Mouse (Mus musculus) CD4-positive, CD25-positive, alpha-beta regulatory T cell, adult 4 months (primary cell): ENCODE results near the gene Cnot2. TPM values are rescaled to one million over a fixed set of nuclear protein-coding genes. Genes with fewer than 3 reads are reported as not detected.

Experiments
- ATAC-seq: one replicate; pipeline ENCODE4 v1.8.0; 2017
- polyA plus RNA-seq, 2 experiments: library from polyadenylated mRNA; unstranded; fragments of 100-300 nt; shearing (Covaris generic); gene quantifications; one replicate each; pipeline ENCODE4 v1.2.1; 2017

Cnot2 gene
- polyA plus RNA-seq, 2 experiments from 2014 or later = 98.0 to 104 TPM

DNA sequence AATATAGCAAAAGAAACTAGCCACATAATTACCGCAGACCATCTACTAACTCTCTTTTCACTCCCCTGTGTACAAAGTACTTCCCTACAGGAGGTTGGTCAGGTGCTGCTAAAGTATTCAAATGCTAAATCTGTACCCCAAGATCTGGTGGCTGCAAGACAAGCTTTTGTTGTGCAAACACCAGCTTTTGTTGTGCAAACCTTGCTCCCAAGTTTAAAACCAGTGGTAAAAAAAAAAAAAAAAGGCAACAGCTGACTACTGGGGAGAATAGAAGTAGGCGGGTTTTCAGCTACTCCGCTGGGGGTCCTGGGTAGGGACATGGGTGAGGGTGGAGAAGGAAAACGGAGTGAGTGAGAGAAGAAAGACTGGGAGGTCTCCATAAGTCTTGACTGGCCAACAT lies 19.1 kb downstream of the Cnot2 start:
- ATAC-seq = no peak

DNA sequence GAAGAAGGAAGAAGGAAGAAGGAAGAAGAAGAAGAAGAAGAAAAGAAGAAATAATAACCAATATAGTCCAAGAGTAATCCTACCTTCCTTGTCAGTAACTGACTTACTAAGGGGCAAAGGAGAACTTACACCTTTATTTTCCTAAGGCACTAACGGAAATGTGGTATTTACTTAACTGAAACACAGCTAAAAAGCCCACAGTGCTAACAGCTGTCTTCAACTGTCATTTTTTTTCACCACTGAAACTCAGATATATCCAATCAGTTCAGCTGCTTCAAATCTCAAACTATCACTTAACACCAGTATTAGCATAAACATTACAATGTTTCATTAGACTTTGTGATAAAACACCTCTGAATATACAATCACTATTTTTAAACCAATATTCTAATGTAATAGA lies 22.1 kb downstream of the Cnot2 start:
- ATAC-seq = peak; percentile 37

DNA sequence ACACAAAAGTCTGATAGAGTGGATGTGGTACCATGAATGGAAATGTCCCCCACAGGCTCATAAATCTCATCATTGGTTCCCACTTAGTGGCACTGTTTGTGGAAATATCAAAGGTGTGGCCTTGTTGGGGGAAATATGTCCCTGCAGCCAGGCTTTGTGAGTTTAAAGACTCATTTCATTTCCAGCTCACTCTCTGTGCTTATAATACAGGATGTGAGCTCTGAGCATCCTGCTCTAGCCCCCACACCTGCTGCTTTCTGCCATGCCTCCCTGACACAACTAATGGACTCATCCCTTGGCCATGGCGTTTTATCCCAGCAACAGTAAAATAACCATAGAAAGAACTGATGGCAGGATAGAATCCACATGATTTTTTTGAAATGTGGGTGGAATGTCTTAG lies 24.1 kb downstream of the Cnot2 start:
- peak; percentile 72 for ATAC-seq

DNA sequence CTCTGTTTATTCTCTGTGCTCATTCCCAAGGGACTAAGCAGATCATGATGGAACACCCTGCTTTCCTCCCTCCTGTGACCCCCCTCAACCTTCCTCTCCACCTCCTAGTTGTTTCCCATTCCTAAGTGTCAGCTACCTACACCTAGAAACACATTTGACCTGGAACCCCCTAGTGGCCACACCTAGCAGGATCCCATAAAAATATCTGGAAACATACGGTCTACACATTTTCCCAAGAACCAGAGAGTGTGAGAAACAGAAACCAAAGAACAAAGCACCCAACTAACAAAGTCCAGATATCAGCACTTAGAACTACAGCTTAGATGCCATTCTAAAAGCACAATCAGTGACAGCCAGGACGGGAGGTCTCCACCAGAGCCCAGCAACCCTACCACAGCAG lies 26.9 kb downstream of the Cnot2 start:
- peak; percentile 8 for ATAC-seq

DNA sequence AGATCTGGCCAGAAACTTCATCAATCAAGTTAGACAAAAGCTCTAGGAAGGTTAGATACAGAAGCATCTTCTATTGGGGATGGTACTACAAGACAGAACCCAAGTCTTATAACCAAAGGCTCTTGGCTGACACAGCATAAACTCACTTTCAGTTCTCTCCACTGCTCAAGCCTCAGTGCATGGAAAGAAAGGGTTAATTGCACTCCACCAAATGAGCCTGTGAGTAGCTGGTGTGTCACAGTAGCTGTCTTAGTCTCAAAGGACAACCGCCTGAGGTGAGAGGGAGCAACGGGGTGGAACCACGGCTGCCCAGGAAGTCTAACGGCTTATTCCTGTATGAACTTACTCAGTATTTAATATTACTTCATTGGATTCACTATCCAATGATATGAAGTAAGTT lies 33.4 kb downstream of the Cnot2 start:
- peak; percentile 43 for ATAC-seq

DNA sequence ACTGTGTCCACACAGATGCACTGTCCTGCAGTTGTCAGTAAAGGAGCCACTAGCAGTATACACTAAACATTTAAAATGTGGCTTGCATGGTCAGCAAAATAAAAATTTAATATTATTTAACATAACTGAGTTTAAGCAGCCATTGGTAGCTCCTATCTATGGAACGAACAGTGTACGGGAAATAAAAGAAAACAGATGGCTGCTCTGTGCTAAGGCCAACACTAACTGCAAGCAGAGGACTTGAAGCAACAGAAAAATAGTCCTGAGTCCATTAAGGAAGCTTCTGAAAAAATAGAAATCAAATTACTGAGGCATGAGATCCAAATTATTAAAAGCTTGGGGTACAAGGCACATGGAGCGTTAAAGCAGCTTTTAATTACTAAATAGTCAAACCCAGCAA lies 35.1 kb downstream of the Cnot2 start:
- no peak for ATAC-seq

DNA sequence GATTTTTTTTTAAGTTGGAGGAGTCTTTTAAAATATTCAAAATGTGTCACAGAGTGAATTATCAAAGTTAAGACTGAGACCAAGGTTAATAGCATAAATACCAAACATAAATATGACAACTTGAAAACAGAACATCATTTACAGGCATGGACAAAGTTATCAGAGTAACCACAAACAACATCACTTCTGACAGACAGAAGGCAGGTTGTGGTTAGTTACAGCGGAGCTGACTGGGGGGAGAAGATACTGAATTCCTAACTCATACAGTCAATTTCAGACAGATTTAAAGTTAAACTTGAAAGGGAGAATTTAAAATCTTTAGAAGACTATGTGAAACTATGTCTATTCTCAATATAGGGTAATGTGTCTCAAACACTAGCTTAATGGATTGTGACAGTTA lies 38.2 kb downstream of the Cnot2 start:
- no peak for ATAC-seq

DNA sequence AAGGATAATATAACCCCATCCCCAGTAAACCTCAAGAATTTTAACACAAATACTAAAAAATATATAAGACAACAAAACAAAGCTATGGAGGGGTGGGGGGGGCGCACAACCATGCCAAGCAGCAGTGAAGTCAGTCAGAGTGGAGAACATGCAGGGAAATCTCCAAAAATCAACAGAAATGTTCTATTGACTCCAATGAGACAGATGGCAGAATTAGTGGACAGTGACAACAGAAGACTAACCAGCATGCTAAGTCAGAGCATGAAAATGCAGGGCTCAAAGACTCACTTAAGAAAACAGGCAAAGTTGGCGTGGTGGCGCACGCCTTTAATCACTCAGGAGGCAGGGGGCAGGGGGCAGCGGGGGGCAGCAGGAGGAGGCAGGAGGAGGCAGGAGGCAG lies 40.6 kb downstream of the Cnot2 start:
- no peak for ATAC-seq

DNA sequence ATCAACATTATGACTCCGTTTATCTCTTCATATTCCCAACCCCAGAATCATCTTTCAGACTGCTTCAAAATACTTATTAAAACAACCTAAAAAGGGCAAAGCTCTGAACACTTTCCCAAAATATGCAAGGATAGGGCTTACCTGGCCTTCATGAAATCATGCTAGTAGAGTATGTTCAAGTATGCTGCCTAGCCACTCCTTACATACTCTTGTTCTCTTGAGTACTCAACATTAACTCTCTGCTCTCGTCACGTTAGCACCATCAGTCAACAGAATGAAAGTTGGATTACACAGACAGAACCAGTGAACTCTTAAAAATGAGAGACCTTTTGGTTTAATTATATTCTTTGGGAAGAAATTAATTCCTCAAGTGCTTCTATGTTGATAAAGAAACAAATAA lies 43.8 kb downstream of the Cnot2 start:
- ATAC-seq = no peak

DNA sequence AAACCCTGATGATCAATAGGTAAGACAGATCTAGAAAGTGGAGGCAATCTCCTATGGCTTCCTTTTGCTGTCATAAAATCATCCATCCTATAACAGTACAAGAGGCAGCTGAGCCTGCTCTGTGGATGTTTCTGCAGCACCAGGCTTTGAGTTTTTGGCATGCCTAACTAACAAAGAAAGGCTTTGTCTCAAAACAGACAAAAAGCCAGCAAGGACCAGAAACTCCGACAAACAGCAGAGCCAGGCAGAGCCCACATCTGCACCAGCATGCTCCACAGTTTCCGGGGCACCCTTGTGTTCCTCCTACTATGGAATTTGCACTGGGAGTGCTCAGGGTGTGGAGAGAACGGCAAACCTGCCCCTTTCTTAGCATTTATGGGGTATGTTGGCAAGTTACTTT lies 47.0 kb downstream of the Cnot2 start:
- no peak for ATAC-seq

DNA sequence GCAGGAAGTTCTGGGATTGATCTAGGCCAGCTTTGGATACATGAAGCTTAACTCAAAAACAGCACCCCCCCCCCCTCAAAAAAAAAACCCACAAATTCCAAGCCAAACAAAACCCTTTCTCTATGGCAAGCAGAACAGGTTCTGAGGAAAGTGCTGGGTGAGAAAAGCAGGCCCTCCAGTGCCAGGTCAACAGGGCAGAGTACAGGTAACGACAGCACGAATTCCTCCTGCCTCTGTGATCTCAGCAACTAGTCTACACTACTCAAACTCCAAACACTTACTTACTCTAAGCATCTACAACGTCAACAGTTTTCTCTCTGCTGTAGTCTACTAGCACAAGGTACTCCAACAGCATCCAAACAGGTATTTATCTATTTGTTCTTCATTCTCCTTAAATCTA lies 48.8 kb downstream of the Cnot2 start:
- no peak for ATAC-seq

DNA sequence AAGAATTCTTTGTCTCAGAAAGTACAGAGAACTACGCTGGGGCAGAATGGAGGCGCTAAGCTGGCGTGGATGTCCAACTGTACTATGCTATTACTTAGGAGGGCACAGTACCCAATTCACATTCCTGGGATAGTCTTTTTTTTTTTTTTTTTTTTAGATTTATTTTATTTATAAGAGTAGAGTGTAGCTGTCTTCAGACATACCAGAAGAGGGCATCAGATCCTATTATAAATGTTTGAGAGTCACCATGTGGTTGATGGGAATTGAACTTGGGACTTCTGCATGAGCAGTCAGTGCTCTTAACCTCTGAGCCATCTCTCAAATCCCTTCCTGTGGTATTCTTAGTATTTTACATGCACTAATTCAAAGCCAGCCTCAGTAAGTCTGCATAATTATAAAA lies 50.2 kb downstream of the Cnot2 start:
- no peak for ATAC-seq

DNA sequence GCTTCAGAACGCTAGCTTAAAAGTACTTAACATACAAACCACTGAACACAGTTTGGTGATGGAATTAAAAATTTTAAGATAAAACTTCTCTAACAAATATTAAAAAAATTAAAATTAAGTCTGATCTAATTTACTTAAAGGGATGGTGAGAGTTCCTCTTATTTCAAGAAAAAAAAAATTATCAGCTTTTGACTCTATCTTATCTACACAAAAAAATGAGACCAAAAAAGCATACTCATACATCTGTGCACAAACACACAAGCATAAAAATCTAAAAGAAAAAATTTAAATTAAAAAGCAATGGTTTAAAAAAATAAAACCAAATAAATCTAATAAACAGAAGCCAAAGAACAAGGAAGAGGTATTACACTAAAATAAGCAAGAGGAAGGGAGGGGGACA lies 61.7 kb downstream of the Cnot2 start:
- no peak for ATAC-seq

DNA sequence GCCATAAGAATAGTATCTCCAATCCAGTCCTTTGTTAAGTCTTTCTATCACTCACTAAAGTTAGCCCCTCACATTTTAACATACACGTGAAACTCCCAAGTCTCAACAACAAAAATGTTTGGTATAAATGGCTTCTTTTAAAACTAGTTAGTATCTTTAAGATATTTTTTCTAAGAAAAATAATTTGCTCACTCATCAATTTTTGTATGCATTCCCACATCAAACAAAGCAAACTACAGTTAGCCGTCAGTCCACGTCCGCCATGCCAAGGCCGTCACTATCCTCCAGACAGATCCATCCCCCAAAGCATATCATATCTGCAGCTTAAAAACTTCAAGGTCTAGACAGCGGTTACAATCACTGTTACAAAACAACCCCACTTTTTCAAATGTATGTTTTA lies 65.7 kb downstream of the Cnot2 start:
- ATAC-seq = no peak

DNA sequence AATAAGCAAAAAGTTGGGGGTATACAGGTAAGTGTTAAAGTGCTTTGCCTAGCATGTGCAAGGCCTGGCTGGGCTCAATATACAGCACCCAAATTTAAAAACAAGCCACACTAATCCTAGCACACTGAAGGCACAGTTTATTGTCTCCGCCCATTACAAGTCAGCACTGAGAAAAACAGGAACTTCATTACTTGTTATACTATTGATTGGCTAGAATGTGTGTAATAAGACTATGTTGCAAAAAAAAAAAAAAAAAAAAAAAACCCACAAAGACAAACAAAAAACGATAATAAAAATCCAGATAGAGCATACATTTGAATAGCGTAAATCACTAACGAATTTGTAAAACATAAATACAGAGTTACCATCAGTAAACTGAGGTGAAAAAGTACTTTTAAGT lies 66.2 kb downstream of the Cnot2 start:
- no peak for ATAC-seq

DNA sequence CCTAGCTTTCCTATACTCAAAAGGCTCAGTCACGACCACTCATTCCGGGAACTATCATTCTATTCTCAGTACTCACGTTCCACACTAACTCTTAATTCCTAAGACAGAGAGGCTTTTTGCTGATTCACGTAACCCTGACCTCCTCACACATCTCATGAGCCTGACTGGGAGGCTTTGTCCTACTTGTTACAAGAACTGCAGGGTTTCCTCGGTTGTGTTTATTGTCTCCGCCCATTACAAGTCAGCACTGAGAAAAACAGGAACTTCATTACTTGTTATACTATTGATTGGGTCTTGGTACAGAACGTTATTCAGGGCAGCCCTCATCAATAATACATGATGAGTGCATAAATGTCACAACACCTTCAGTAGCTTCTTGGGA lies 68.1 kb downstream of the Cnot2 start:
- no peak for ATAC-seq

DNA sequence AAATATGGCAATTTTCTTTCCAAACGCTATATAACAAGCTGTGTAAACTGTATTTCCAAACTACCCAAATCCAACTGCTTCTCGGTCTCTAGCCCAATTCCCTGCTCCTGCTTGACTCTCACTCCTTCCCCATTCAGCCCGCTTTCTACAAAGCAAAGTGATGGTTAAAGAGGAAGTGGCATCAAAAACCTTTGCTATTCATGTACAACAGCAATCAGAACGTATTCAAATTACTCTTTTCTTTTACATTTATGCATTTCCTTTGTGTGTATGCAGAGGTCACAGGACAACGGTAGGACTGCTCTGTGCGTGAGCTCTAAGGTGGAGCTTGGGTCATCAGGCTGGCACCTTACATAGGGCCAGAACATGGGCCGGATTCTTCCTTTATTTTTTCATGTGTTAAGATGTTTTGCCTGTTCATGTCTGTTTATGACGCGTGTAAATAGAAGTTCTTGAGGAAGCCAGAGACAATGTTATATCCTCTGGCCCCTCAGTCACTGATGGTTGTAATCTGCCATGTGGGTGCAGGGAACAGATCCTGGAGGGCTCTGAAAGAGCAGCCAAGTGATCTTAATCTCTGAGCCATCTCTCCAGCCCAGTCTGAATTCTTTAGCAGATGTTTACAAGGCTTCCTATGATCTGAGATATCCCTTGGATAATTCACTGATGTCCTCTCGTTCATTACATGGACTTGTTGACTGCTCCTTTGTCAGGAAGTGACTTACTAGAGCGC lies 68.6 kb downstream of the Cnot2 start:
- peak; percentile 16 for ATAC-seq

DNA sequence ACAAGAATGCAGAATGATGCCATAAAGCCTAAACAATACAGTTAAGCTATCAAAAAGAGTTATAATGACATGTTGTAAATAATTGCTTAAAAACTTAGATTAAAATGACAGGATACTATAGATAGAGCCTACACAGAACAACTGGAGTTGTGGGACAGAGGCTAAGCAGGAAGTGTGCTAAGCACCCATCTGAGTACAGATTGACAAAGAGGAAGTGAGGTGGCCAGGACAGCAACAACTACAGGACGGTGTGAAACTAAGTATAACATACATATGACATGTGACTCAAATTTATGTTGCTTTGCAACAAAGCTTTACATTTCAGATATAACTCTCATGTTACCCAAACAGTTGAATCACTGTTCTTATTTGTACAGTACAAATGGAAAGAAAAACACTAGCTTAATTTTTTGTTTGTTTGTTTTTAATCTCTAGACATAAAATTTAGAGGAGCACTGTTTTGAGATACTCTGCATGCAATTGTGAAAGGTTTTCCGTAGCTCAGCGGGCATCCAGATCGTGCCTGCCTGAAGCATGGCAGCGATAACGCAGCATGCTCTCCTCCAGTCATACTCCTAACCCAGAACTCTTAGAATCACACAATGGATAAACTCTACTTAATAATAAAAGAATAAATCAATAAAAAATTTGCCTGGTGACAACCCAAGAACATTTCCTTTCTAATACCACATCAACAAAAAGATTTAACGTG lies 75.9 kb downstream of the Cnot2 start:
- peak; percentile 86 for ATAC-seq

DNA sequence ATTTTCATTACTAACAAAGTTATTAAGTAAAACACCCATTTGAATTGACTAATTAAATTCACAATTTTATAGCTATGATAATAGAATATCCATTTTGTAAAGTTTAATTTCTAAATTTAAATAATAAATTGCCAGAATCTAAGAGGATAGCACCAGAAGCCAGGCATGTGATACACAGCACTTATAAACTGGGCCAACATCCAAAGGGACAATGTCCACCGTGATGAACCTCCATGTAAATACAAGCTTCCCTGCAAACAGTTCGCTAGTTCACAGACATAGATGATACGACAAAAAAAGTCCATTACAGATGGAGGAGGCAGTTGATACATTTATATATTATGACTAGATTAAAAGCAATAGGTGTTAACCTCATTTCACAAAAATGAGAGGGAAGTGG lies 88.5 kb downstream of the Cnot2 start:
- no peak for ATAC-seq

DNA sequence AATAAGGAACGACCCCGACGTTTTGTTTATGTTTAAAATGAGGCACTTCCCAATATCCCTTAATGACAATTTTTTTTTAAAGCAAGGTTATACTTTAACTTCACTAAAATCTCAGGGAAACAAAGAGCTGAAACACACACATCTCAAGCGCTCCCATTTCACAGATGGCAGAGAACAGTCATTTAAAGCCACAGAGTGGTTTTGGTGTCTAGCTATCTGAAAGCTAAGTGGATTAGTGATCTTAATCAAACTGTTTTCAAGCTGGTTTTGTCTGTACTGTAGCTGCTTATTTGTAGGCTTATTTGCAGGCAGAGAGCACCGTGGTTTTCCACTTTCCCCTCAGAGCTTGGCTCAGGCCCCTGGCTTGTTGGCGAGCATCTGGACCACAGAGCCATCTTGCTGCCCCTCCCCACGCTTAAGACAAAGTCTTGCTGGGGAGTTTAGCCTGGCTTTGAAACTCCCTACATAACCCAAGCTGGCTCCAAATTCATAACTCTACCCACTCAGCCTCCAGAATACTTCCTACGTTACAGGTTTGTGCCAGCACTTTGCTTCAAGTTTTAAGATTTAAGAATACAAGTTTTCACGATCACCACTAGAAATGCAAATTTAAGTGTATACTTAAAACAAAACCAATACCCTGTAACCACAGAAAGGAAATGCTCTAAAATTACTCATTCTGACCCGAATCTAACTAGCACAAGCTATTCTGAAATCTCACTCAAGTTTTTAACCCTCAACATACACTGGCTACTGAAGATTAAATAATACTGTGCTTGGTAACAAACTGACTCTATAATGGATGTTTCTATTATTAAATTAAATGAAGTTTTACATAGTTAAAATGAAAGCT lies 94.2 kb downstream of the Cnot2 start:
- ATAC-seq = peak; percentile 64

DNA sequence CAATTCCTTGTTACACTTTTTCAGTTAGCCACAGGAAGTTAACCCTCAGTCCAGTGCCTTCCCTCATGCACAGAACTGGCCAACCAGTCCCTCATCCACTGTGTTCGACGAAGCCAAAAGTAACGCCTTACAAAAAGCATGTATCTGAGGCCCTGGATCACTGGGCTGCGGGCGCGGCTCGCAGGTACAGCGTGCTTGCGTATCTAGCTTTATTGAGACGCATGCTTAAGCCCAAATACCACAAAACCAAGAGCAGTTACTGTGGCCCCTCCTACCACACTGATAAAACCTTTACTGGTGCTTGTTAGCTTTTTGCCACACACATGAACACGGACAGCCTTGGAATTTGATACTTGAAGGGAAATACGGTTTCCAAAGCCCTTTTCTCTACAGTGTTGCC lies 99.4 kb downstream of the Cnot2 start:
- no peak for ATAC-seq

DNA sequence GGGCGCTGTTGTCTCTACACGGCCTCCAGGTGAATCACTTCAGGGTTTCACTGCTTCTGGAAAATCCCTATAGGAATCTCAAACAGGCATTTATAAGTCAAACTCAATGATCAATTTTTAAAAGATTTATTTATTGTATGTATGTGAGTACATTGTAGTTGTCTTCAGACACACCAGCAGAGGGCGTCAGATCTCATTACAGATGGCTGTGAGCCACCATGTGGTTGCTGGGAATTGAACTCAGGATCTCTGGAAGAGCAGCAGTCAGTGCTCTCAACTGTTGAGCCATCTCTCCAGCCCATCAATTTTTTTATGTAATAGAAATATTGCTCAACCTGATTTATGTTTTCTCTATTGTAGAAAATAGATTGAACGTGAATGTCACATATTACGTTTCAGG lies 100.3 kb downstream of the Cnot2 start:
- ATAC-seq = no peak

DNA sequence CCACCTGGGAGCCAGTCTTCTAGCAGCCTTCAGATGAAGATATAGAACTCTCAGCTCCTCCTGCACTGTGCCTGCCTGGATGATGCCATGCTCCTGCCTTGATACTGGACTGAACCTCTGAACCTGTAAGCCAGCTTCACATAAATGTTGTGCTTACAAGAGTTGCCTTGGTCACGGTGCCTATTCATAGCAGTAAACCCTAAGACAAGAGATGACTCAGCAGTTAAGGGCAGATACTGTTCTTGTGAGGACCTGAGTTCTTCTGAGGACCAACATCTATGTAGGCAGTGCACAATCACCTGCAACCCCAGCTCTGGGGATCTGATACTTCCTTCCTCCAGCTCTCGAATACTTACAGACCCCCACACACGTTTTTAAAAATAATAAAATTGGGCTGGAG lies 104.8 kb downstream of the Cnot2 start:
- no peak for ATAC-seq

DNA sequence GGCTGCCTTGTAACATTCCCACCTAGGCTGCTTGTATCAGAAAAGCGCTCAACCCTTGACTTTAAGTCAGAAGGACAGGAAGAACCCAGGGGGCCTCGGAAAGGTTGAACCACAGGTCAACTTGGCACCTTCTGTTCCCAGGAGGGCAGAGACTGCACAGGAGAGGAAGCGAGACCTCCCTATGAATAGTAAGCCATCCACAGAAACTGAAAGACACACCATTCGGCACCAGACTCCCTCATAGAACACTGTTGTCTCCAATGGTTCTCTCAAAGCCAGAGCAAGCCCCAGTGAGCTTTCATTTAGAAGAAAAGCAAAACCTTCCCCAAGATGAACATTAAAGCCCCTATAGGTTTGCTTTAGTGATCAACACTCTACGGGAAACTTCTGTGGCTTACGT lies 105.6 kb downstream of the Cnot2 start:
- no peak for ATAC-seq
